Mouse (Mus musculus) liver, postnatal 0 days (tissue): ENCODE data around the gene Hba-x.
A peak's percentile ranks its signal among the peaks of the same experiment; 100 is the strongest.

Source experiments
- CTCF ChIP-seq: sonication (generic); IDR thresholded peaks from 2 replicates; pipeline ENCODE4 v1.5.1; 2016; ENCODE audit warnings: antibody characterized with exemption, low read depth
- EP300 ChIP-seq: IDR thresholded peaks from 2 replicates; pipeline ENCODE4 v1.6.1; 2016; ENCODE audit warnings: antibody characterized with exemption, low read depth, mild to moderate bottlenecking

DNA sequence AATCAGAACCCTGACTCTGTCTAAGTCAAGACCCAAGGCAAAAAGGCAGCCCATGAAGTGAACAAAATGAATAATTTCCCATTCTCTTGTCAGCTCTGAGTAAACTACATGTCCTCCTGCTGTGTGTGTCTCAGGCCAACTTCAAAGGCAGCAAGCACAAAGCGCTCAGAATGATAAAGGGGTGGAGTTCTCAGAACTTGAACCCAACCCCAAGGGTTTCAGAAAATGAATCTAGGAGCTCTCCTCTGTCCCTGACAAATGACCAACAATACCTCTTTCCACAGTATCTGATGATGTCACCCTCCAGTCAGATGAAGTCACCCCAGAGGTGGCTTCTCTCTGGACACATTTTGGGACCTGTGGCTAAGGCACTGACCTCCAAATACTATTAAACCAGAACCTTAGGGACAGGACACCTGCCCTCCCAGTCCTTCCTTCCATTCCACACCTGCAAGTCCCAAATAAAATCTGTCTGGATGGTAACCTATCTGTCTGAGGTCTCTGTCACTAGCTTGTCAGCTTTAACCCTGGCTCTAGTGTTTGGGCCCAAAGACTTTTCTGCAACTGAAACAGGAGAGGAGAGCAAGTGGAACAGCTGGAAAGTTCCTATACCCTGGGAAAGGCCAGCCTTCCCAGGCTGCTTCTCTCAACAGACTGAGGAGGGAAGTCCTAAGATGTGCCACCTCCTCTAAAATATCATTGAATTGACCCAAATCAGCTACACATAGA, 5.4 kb downstream of the Hba-x start:
- TF ChIP-seq EP300 (0 out of 2 replicates have a peak, but pooled peaks have one; percentile 5), CTCF (no peak)
